Mouse (Mus musculus) subcutaneous adipose tissue, adult 2 months (tissue): ENCODE results near the gene Kcnc2. TPM values are rescaled to one million over a fixed set of nuclear protein-coding genes. Genes with fewer than 3 reads are reported as not detected.

Experiments used
- polyA plus RNA-seq: library from polyadenylated mRNA; depleted of rRNA; stranded (reverse); fragments of >200 nt; gene quantifications from 2 replicates; pipeline ENCODE4 v1.2.3, GENCODE M21; 2012; ENCODE audit warnings: low replicate concordance; rRNA removed

Gene Kcnc2
- 0.64 and 2.0 TPM in 2 replicates for polyA plus RNA-seq

DNA sequence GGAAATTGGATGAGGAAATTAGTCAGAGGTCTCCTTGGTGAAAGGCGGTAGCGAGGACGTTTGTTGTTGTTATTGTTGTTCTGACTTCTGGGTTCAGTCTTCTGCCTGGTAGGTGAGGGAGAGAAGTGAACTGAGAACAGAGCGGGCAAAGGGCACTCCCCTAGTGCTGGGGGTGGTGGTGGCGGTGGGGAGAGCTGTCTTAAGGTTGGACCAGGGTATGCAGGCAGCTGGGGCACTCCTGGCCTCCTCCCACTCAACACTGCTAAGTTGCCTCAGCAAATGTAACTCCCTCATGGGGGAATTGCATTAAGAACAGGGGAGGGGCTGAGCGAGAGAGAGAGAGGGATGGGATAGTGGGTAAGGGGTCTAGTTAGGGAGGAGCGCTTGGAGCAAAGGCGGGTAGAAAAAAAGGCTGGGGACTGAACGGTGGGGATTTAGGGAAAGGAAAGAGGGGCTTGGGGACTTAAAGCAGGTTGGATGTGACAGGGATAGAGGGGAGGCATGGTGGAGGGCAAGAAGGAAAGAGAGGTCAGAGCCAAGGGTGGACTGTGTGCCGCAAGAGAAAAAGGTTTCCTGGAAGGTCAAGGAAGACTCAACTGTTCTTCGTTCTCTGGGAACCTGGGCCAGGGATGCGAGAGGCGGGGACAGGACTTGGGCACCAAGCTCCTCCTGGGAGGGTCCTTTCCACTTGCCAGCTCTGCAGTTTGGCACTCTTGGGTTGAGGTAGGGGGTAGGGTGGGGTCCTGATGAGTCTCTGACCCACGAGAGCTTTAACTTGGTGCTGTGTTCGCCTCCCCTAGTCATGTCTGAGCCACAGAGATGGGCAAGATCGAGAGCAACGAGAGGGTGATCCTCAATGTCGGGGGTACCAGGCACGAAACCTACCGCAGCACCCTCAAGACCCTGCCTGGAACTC is at the start of gene Kcnc2:
Gene Kcnc2, plus strand, starts transcription at position 235 of the 916 bp plus-strand sequence.

Other genes with a start within 250 kb of the Kcnc2 start
- not detected in 2 replicates for gene Glipr1l1, start 210.9 kb upstream of the Kcnc2 start, polyA plus RNA-seq
- not detected in 2 replicates for gene Glipr1l2, start 187.8 kb upstream of the Kcnc2 start, polyA plus RNA-seq
- not detected in 2 replicates for gene Glipr1l3, start 110.8 kb upstream of the Kcnc2 start, polyA plus RNA-seq
- 0.09 TPM in 1 of 2 replicates, not detected in the other for gene Caps2, start 107.5 kb upstream of the Kcnc2 start, polyA plus RNA-seq